In the genomic region with DNA sequence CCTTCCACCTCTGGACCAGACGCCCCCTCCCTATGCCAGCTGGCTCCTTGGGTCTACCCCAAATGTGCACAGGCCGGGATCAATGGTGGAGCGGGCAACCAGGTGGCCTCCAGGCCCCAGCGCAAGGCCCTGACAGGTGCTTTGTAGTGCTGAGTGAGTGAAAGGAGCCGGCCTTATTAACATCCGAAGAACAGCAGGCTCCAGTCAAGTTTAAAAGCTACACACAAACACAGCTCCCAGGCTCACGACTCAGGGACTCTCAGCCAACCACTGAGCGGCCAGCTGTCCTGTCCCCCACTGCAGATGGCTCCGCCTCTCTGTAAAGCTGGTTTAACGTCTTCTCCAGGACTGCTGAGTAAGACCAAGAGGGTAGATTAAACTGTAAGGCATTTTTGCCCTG, we compare ENCODE assay signal across 9 mouse cellular contexts. TPM values are rescaled to one million over a fixed set of nuclear protein-coding genes. Genes with fewer than 3 reads are reported as not detected.
DNase-seq lines count a peak whose midpoint lies in the region; ATAC-seq and TF ChIP-seq lines count a peak whose summit lies in the region.
"Had no signal": no experiment of that assay in that cellular context is flagged by ENCODE, and none has a peak within 500 bp of the region (broad histone marks: within the 10 kb centered on the region; RNA-seq: fewer than 3 reads in every experiment).

No protein-coding gene starts in this region.

- H3K36me3 ChIP-seq in lung, embryonic 16.5 days (ENCODE audit: control insufficient read depth, insufficient read depth, low read length): no peaks in the 10 kb centered on the region
- H3K36me3 ChIP-seq in forebrain, embryonic 15.5 days: peaks cover 5% of the 10 kb centered on the region; the same call in 1 of the 2 replicates
- H3K36me3 ChIP-seq in limb, embryonic 14.5 days (ENCODE audit: control insufficient read depth, insufficient read depth, low read length): no peaks in the 10 kb centered on the region
- H3K36me3 ChIP-seq in stomach, postnatal 0 days (ENCODE audit: control insufficient read depth, insufficient read depth, low read length): no peaks in the 10 kb centered on the region

- H3K9me3 ChIP-seq in lung, embryonic 16.5 days (ENCODE audit: control insufficient read depth, low read length): no peaks in the 10 kb centered on the region; the same call in 1 of the 2 replicates
- no peaks in the 10 kb centered on the region for H3K9me3 ChIP-seq in forebrain, embryonic 15.5 days
- peaks cover 5% of the 10 kb centered on the region; the same call in 1 of the 2 replicates for H3K9me3 ChIP-seq in limb, embryonic 14.5 days (ENCODE audit: control insufficient read depth, low read length)
- no peaks in the 10 kb centered on the region for H3K9me3 ChIP-seq in stomach, postnatal 0 days (ENCODE audit: control insufficient read depth, low read length)

- no peak for TF ChIP-seq CTCF in stomach, postnatal 0 days (IDR thresholded peaks at IDR 0.05; ENCODE audit: low read depth)

- TF ChIP-seq EP300 in stomach, postnatal 0 days (optimal IDR thresholded peaks at IDR 0.05): no peak

- WGBS in lung, embryonic 16.5 days: 11% methylated on average over 10 of the region's 10 CpGs
- 4% methylated on average over 10 of the region's 10 CpGs for WGBS in forebrain, embryonic 15.5 days
- 3% methylated on average over 10 of the region's 10 CpGs for WGBS in limb, embryonic 14.5 days
- WGBS in stomach, postnatal 0 days: 13% methylated on average over 10 of the region's 10 CpGs

- H3K27me3 ChIP-seq in lung, embryonic 16.5 days (ENCODE audit: control insufficient read depth, insufficient read depth, low read depth, low read length): peaks cover 30% of the 10 kb centered on the region
- H3K27me3 ChIP-seq in forebrain, embryonic 15.5 days: 0 out of 2 replicates have a peak, but pooled peaks cover 3% of the 10 kb centered on the region
- peaks cover 23% of the 10 kb centered on the region for H3K27me3 ChIP-seq in limb, embryonic 14.5 days (ENCODE audit: control insufficient read depth, insufficient read depth, low read length)
- H3K27me3 ChIP-seq in stomach, postnatal 0 days (ENCODE audit: control insufficient read depth, insufficient read depth, low read length): no peaks in the 10 kb centered on the region

- H3K27ac ChIP-seq in lung, embryonic 16.5 days (ENCODE audit: low read length): no peak overlapping the region
- no peak overlapping the region; the same call in 1 of the 2 replicates for H3K27ac ChIP-seq in forebrain, embryonic 15.5 days (replicated peaks)
- H3K27ac ChIP-seq in limb, embryonic 14.5 days (replicated peaks; ENCODE audit: low read depth, low read length): no peak overlapping the region
- H3K27ac ChIP-seq in stomach, postnatal 0 days (replicated peaks): no peak overlapping the region

- H3K4me3 ChIP-seq in lung, embryonic 16.5 days (ENCODE audit: low read length): no peak overlapping the region
- H3K4me3 ChIP-seq in forebrain, embryonic 15.5 days: no peak overlapping the region
- H3K4me3 ChIP-seq in limb, embryonic 14.5 days (replicated peaks; ENCODE audit: low read length): no peak overlapping the region
- H3K4me3 ChIP-seq in stomach, postnatal 0 days (ENCODE audit: low read depth, low read length): no peak overlapping the region

- peaks cover 3% of the 10 kb centered on the region; the same call in 1 of the 2 replicates for H3K4me1 ChIP-seq in lung, embryonic 16.5 days (replicated peaks; ENCODE audit: control insufficient read depth, insufficient read depth, low read length)
- H3K4me1 ChIP-seq in forebrain, embryonic 15.5 days: peaks cover 45% of the 10 kb centered on the region
- peaks cover 9% of the 10 kb centered on the region for H3K4me1 ChIP-seq in limb, embryonic 14.5 days (ENCODE audit: control insufficient read depth, insufficient read depth, low read length)
- no peaks in the 10 kb centered on the region for H3K4me1 ChIP-seq in stomach, postnatal 0 days (replicated peaks; ENCODE audit: control insufficient read depth, insufficient read depth)

- H3K4me2 ChIP-seq in lung, embryonic 16.5 days (ENCODE audit: low read depth, low read length): no peak overlapping the region
- no peak overlapping the region for H3K4me2 ChIP-seq in forebrain, embryonic 15.5 days (replicated peaks)
- H3K4me2 ChIP-seq in limb, embryonic 14.5 days (replicated peaks; ENCODE audit: low read depth, low read length, severe bottlenecking): no peak overlapping the region
- H3K4me2 ChIP-seq in stomach, postnatal 0 days (replicated peaks; ENCODE audit: low read depth): no peak overlapping the region

- no peak overlapping the region for H3K9ac ChIP-seq in lung, embryonic 16.5 days (ENCODE audit: low read length)
- H3K9ac ChIP-seq in forebrain, embryonic 15.5 days (replicated peaks): no peak overlapping the region
- no peak overlapping the region for H3K9ac ChIP-seq in limb, embryonic 14.5 days (ENCODE audit: low read depth, low read length, severe bottlenecking)
- H3K9ac ChIP-seq in stomach, postnatal 0 days (ENCODE audit: low read length): no peak overlapping the region

- ATAC-seq in lung, embryonic 16.5 days (ENCODE audit: low read depth): peak; percentile 54; the same call in 1 of the 2 replicates
- peak; percentile 41 for ATAC-seq in forebrain, embryonic 15.5 days (replicated peaks)
- peak; percentile 75 for ATAC-seq in limb, embryonic 14.5 days (ENCODE audit: low FRiP score, low read depth)
- ATAC-seq in stomach, postnatal 0 days (ENCODE audit: low FRiP score, low TSS enrichment): peak; percentile 15; the same call in 1 of the 2 replicates

- intact Hi-C loops in heart, postnatal 10 days (cut with DNase I): no loop called here

- TF ChIP-seq POLR2A in limb, embryonic 14.5 days (IDR thresholded peaks at IDR 0.05; ENCODE audit: borderline replicate concordance, extremely low read depth, insufficient read depth, insufficient read length): no peak

- DNase-seq in lung, postnatal 36 days: no peak
- DNase-seq in limb, embryonic 14.5 days (ENCODE audit: low spot score): peak; percentile 47
- no peak for DNase-seq in stomach, postnatal 0 days (ENCODE audit: low spot score)
- DNase-seq in heart, postnatal 10 days: no peak
- DNase-seq in adrenal gland, postnatal 25 days: no peak
- DNase-seq: cerebellum, postnatal 14 days had no signal

RNA-seq across cellular contexts. Expression of gene Slit1, which starts 8.8 kb away (rescaled TPM):
- polyA plus RNA-seq in lung, embryonic 16.5 days (2015; fragmentation: Nextera tagmentation; extraction: Ambion mirVana): 0.11 and 0.14 TPM in 2 replicates
- polyA plus RNA-seq in forebrain, embryonic 15.5 days (2015; fragmentation: Nextera tagmentation; extraction: Ambion mirVana): 17.5 and 21.0 TPM in 2 replicates
- 0.68 and 0.85 TPM in 2 replicates for polyA plus RNA-seq in limb, embryonic 14.5 days (2012; rRNA removed)
- polyA plus RNA-seq in limb, embryonic 14.5 days (2014; fragmentation: Nextera tagmentation; extraction: Ambion mirVana): 0.14 and 0.50 TPM in 2 replicates
- 0.25 and 0.28 TPM in 2 replicates for polyA plus RNA-seq in stomach, postnatal 0 days (2015; fragmentation: Nextera tagmentation; extraction: Ambion mirVana)
- under 1 TPM; 0.05 to 0.40 TPM for total RNA-seq in heart, postnatal 10 days (2021)
- 8.5 and 11.1 TPM in 2 replicates for total RNA-seq in adrenal gland, postnatal 25 days (2021)
- polyA plus RNA-seq: heart, embryonic 14.5 days had no signal

Comparison
In these comparisons a context has a peak if more than half of its experiments do, and no peak if none do; other contexts are left out.
1. ATAC-seq: peak in every context shown above with its lines; median percentile 75 in limb, embryonic 14.5 days; 54 in lung, embryonic 16.5 days; 41 in forebrain, embryonic 15.5 days; 15 in stomach, postnatal 0 days.
2. RNA of gene Slit1, which starts 8.8 kb away (polyA plus RNA-seq): 17.5 to 21.0 TPM in forebrain, embryonic 15.5 days; 0.14 to 0.85 TPM in limb, embryonic 14.5 days, 0.25 to 0.28 TPM in stomach, postnatal 0 days and 0.11 to 0.14 TPM in lung, embryonic 16.5 days; every median in the first group is over 10 times any median in the second.